Mouse (Mus musculus) heart, embryonic 13.5 days (tissue): ENCODE data around the gene Pitpnm2. TPM values are rescaled to one million over a fixed set of nuclear protein-coding genes. Genes with fewer than 3 reads are reported as not detected.

Source experiments
- ATAC-seq: fragments of 200-750 bp; cut with Nextera tagmentation; 2 replicates; pipeline ENCODE4 v1.8.0; 2017; ENCODE audit warnings: moderate TSS enrichment; ENCODE audit not compliant: insufficient number of reproducible peaks, low FRiP score, low TSS enrichment; ENCODE audit errors: extremely low read depth
- H3K27ac ChIP-seq: fragments of 300-500 bp; sonication (generic); replicated peaks from 2 replicates; pipeline ENCODE4 v1.5.1; 2015; ENCODE audit warnings: moderate library complexity, mild to moderate bottlenecking, inconsistent platforms
- H3K27me3 ChIP-seq: fragments of 300-500 bp; sonication (generic); replicated peaks from 2 replicates; pipeline ENCODE4 v1.6.1; 2015; ENCODE audit warnings: mild to moderate bottlenecking, inconsistent platforms
- H3K36me3 ChIP-seq: fragments of 300-500 bp; sonication (generic); 2 replicates; pipeline ENCODE4 v1.6.1; 2015; ENCODE audit warnings: mild to moderate bottlenecking, inconsistent platforms
- H3K4me1 ChIP-seq: fragments of 300-500 bp; sonication (generic); 2 replicates; pipeline ENCODE4 v1.6.1; 2015; ENCODE audit warnings: inconsistent platforms
- H3K4me2 ChIP-seq: fragments of 300-500 bp; sonication (generic); 2 replicates; pipeline ENCODE4 v1.6.1; 2015; ENCODE audit warnings: inconsistent platforms, mild to moderate bottlenecking, moderate library complexity
- H3K4me3 ChIP-seq: fragments of 300-500 bp; sonication (generic); 2 replicates; pipeline ENCODE4 v1.5.1; 2015; ENCODE audit warnings: moderate library complexity, mild to moderate bottlenecking, inconsistent platforms
- H3K9ac ChIP-seq: fragments of 300-500 bp; sonication (generic); 2 replicates; pipeline ENCODE4 v1.6.1; 2015; ENCODE audit warnings: inconsistent platforms, mild to moderate bottlenecking, moderate library complexity
- H3K9me3 ChIP-seq: fragments of 300-500 bp; sonication (generic); 2 replicates; pipeline ENCODE4 v1.6.1; 2016; ENCODE audit warnings: inconsistent platforms
- WGBS: fragments of 180-500 bp; shearing (Covaris S2); methylation state at CpG from one replicate; pipeline ENCODE4 v1.1.7; 2015; ENCODE audit warnings: mixed read lengths; 5-methylcytosine and 5-hydroxymethylcytosine counted together
- polyA plus RNA-seq: library from polyadenylated mRNA; unstranded; fragments of >200 nt; fragmentation: Nextera tagmentation; extraction: Ambion mirVana; gene quantifications from 2 replicates; pipeline ENCODE4 v1.2.1, GENCODE M21; 2015

The Pitpnm2 gene
- polyA plus RNA-seq, 1 experiment from 2014 or later = 6.6 TPM

DNA sequence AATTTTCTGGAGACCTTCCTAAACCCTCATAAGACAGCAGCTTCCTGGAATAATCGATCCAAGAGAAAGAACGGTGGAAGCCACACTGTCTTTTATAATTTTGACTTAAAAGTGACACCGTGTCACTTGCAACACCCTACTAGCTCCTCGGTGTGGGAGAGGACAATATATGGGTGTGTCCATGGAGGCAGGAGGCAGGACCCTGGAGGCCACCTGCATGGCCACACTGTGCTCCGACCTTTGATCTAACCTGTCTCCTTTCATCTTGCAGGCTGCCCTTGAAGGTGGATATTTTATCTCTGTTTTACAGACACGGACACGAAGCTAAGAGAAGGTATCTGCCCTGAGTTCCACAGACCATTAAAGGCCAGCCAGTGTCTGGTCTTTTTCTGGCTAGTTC lies 51.1 kb downstream of the Pitpnm2 start:
- H3K36me3 ChIP-seq = no peaks in the 10 kb centered on the region
- H3K4me2 ChIP-seq = no peak overlapping the region
- H3K27me3 ChIP-seq = no peaks in the 10 kb centered on the region
- WGBS = 58% methylated on average over 7 of the region's 7 CpGs
- peaks cover 95% of the 10 kb centered on the region for H3K4me1 ChIP-seq
- ATAC-seq = no peak
- H3K27ac ChIP-seq = no peak overlapping the region; the same call in 1 of the 2 replicates
- no peak overlapping the region for H3K4me3 ChIP-seq
- H3K9me3 ChIP-seq = no peaks in the 10 kb centered on the region
- no peak overlapping the region for H3K9ac ChIP-seq

- Histone ChIP-seq H3K4me1 (peaks cover 95% of the 10 kb centered on the region), H3K4me2 (no peak overlapping the region), H3K36me3 (no peaks in the 10 kb centered on the region), H3K27ac (no peak overlapping the region), H3K9me3 (no peaks in the 10 kb centered on the region), H3K4me3 (no peak overlapping the region), H3K9ac (no peak overlapping the region), H3K27me3 (no peaks in the 10 kb centered on the region)
- no peak for ATAC-seq
- WGBS = 75% methylated on average over 4 of the region's 4 CpGs
Observed at GRCm38 (mm10) chr5:124196082-124196481, 53.5 kb downstream of the Pitpnm2 start.

DNA sequence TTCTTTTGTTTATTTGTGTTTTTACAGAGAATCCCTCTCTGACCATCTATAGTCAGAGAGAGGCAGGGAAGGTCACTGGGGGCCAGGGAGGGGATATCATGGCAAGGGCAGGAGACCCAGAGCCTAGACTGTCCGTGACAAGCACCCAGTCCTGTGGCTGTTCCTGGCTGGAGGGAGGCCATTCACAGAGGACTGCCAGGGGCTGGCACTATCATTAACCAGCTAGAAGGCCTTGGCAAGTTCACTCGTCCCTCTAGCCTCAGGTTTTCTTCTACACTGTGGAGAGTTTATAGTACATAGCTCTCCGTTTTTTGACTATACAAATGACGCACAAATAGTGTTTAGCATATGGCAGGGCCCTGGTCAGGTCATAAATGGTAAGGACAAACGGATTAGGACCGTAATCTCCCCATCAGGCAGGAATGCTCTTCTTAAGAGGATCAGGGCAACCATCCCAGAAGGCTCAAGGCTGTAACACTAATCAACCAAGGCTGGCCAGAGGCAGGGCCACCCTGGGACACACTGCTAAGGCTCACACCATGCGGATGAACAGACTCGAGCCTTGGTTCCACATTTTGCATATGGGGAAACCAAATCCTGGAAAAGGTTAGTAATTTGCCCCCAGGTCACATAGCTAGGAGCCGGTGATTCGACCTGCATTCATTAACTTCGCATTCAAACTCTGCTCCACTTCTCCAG lies 55.0 kb downstream of the Pitpnm2 start:
- Histone ChIP-seq H3K4me2 (no peak overlapping the region), H3K9ac (peak overlapping the region; percentile 63), H3K27me3 (no peaks in the 10 kb centered on the region), H3K4me3 (no peak overlapping the region), H3K9me3 (no peaks in the 10 kb centered on the region), H3K27ac (peak overlapping the region; percentile 48), H3K4me1 (peaks cover 95% of the 10 kb centered on the region), H3K36me3 (no peaks in the 10 kb centered on the region)
- ATAC-seq = no peak
- WGBS = 69% methylated on average over 11 of the region's 11 CpGs

GRCm38 (mm10) chr5:124193286-124194112 lies 56.1 kb downstream of the Pitpnm2 start:
- no peaks in the 10 kb centered on the region for H3K36me3 ChIP-seq
- 74% methylated on average over 24 of the region's 24 CpGs for WGBS
- peak overlapping the region; percentile 90 for H3K27ac ChIP-seq
- no peak for ATAC-seq
- H3K9ac ChIP-seq = peak overlapping the region; percentile 72
- peaks cover 94% of the 10 kb centered on the region for H3K4me1 ChIP-seq
- H3K4me2 ChIP-seq = peak overlapping the region; percentile 48; the same call in 1 of the 2 replicates
- H3K27me3 ChIP-seq = no peaks in the 10 kb centered on the region
- no peaks in the 10 kb centered on the region for H3K9me3 ChIP-seq
- no peak overlapping the region for H3K4me3 ChIP-seq

GRCm38 (mm10) chr5:124192726-124193285 lies 56.8 kb downstream of the Pitpnm2 start:
- no peaks in the 10 kb centered on the region for H3K27me3 ChIP-seq
- no peaks in the 10 kb centered on the region for H3K9me3 ChIP-seq
- no peak for ATAC-seq
- H3K27ac ChIP-seq = peak overlapping the region; percentile 90
- H3K4me2 ChIP-seq = peak overlapping the region; percentile 48
- H3K36me3 ChIP-seq = no peaks in the 10 kb centered on the region
- 55% methylated on average over 10 of the region's 10 CpGs for WGBS
- H3K4me1 ChIP-seq = peaks cover 94% of the 10 kb centered on the region
- H3K9ac ChIP-seq = peak overlapping the region; percentile 72
- no peak overlapping the region for H3K4me3 ChIP-seq

DNA sequence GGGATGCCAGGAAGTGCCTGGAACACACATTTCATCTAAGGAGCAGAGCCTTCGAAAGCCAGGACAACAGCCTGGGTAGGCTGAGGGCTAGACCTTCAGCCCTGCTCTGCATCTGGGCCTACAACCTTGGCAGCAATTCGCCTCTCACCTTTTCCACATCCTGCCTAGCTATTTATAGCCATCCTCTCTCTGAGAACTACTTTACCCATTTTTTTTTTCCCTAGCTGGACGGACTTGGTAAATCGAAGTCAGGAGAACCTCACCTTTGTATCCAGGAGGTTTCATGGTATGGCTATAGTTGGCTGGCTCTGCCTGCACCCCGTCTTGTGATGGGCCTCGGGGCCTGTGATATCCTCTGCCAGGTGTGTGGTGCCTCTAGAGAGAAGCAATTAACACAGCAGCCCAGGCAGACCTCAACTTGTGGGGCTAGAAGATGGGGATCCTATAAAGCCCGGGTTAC lies 57.3 kb downstream of the Pitpnm2 start:
- Histone ChIP-seq H3K36me3 (no peaks in the 10 kb centered on the region), H3K9ac (peak overlapping the region; percentile 72), H3K27me3 (no peaks in the 10 kb centered on the region), H3K4me3 (no peak overlapping the region), H3K4me1 (peaks cover 94% of the 10 kb centered on the region), H3K4me2 (peak overlapping the region; percentile 48), H3K9me3 (no peaks in the 10 kb centered on the region), H3K27ac (peak overlapping the region; percentile 90)
- WGBS = 43% methylated on average over 7 of the region's 7 CpGs
- no peak for ATAC-seq

DNA sequence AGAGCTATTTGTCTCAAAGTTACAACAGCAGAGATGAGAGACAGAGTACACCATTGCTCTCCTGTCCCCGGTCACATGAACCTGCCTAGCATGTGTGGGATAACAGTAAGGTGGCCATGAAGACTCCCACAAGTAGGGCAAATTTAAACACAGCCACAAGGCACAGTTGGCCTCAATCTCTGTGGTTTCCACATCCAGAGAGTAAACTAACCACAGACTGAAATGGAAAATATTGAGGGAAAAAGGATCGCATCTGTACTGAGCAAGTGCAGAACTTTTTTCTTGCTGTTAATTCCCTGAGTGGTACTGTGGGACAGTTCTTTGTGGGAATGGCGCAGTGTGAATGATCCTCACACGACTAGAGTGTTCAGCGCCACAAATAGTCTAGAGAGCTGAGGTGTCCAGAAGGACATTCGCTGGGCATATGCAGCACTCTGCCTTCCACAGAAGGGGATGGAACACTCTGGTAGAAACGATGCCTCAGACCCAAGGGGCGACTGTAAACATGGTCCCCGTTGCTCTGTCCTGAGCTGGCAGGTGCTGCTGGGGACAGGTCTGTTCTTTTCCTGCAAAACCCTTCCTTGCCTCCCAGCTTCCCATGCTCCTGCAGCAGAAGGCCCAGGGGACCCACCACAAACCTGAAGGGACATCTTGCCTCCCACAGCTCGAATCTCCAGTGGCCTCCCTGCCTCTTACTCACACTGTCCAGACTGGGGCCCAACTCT lies 59.3 kb downstream of the Pitpnm2 start:
- WGBS = 74% methylated on average over 10 of the region's 10 CpGs
- no peak for ATAC-seq
- Histone ChIP-seq H3K4me2 (no peak overlapping the region), H3K27me3 (no peaks in the 10 kb centered on the region), H3K4me1 (peaks cover 98% of the 10 kb centered on the region), H3K9ac (peak overlapping the region; percentile 45; the same call in 1 of the 2 replicates), H3K4me3 (no peak overlapping the region), H3K27ac (peak overlapping the region; percentile 37), H3K9me3 (no peaks in the 10 kb centered on the region), H3K36me3 (no peaks in the 10 kb centered on the region)

DNA sequence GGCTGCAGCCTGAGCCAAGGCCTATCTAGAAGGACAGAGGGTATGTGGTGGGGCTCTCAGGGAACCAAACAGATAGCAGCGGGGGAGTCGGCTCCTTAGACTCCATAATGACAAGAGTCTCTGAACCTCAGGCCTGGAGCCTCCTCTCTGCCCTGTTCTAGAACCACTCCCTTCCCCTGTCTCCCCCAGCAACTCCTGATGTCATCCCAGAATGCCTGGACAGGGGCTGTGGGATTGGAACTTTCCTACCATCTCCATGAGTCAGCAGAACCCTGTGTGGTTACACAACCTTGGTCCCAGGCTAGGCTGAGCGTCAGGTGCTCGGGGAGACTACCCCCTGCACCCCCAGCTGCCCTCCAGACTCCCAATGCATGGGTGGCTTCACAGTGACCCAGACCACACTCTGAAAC lies 60.0 kb downstream of the Pitpnm2 start:
- Histone ChIP-seq H3K4me1 (peaks cover 98% of the 10 kb centered on the region), H3K4me3 (no peak overlapping the region), H3K27ac (peak overlapping the region; percentile 37; the same call in 1 of the 2 replicates), H3K9ac (peak overlapping the region; percentile 45), H3K36me3 (no peaks in the 10 kb centered on the region), H3K4me2 (no peak overlapping the region), H3K27me3 (no peaks in the 10 kb centered on the region), H3K9me3 (no peaks in the 10 kb centered on the region)
- no peak for ATAC-seq
- 80% methylated on average over 4 of the region's 4 CpGs for WGBS

- WGBS = 56% methylated on average over 12 of the region's 12 CpGs
- Histone ChIP-seq H3K27ac (peak overlapping the region; percentile 97), H3K4me2 (peak overlapping the region; percentile 62), H3K4me1 (peaks cover 93% of the 10 kb centered on the region), H3K27me3 (no peaks in the 10 kb centered on the region), H3K9me3 (no peaks in the 10 kb centered on the region), H3K36me3 (no peaks in the 10 kb centered on the region), H3K4me3 (peak overlapping the region; percentile 38), H3K9ac (peak overlapping the region; percentile 73)
- ATAC-seq = no peak
Observed at GRCm38 (mm10) chr5:124187508-124188311, 61.9 kb downstream of the Pitpnm2 start.

- 25% methylated on average over 22 of the region's 22 CpGs for WGBS
- Histone ChIP-seq H3K27me3 (no peaks in the 10 kb centered on the region), H3K36me3 (no peaks in the 10 kb centered on the region), H3K4me2 (peak overlapping the region; percentile 62), H3K4me1 (peaks cover 91% of the 10 kb centered on the region), H3K9me3 (no peaks in the 10 kb centered on the region), H3K27ac (peak overlapping the region; percentile 97), H3K9ac (peak overlapping the region; percentile 73), H3K4me3 (peak overlapping the region; percentile 38)
- ATAC-seq = peak; percentile 10; the same call in 1 of the 2 replicates
Observed at GRCm38 (mm10) chr5:124186981-124187507, 62.5 kb downstream of the Pitpnm2 start.
